Mouse (Mus musculus) limb, embryonic 10.5 days (tissue): ENCODE measurements around the gene Bpifb4. TPM values are rescaled to one million over a fixed set of nuclear protein-coding genes. Genes with fewer than 3 reads are reported as not detected.

Source experiments
- DNase-seq: peaks from one replicate; pipeline ENCODE4 v3.0.0-alpha.2; 2017; ENCODE audit warnings: low spot score
- H3K27ac ChIP-seq: fragments of 300-500 bp; sonication (generic); 2 replicates; pipeline ENCODE4 v1.5.1; 2016; ENCODE audit warnings: mild to moderate bottlenecking
- H3K27me3 ChIP-seq: fragments of 300-500 bp; sonication (generic); 2 replicates; pipeline ENCODE4 v1.6.1; 2016; ENCODE audit warnings: low read depth, mild to moderate bottlenecking; ENCODE audit not compliant: poor library complexity, severe bottlenecking
- H3K36me3 ChIP-seq: fragments of 300-500 bp; sonication (generic); 2 replicates; pipeline ENCODE4 v1.6.1; 2016; ENCODE audit warnings: mild to moderate bottlenecking, moderate library complexity
- H3K4me1 ChIP-seq: fragments of 300-500 bp; sonication (generic); 2 replicates; pipeline ENCODE4 v1.6.1; 2016
- H3K4me3 ChIP-seq: fragments of 300-500 bp; sonication (generic); 2 replicates; pipeline ENCODE4 v1.5.1; 2016; ENCODE audit warnings: mild to moderate bottlenecking, moderate library complexity
- H3K9me3 ChIP-seq: fragments of 300-500 bp; sonication (generic); replicated peaks from 2 replicates; pipeline ENCODE4 v1.6.1; 2016; ENCODE audit warnings: mild to moderate bottlenecking
- WGBS: fragments of 180-500 bp; shearing (Covaris S2); methylation state at CpG from one replicate; pipeline ENCODE4 v1.1.7; 2016; 5-methylcytosine and 5-hydroxymethylcytosine counted together
- polyA plus RNA-seq: library from polyadenylated mRNA; unstranded; fragments of >200 nt; fragmentation: Nextera tagmentation; extraction: Ambion mirVana; gene quantifications from 2 replicates; pipeline ENCODE4 v1.2.1, GENCODE M21; 2016

Gene Bpifb4
- polyA plus RNA-seq, 1 experiment from 2014 or later, result not detected

GRCm38 (mm10) chr2:154007965-154008364, 70.0 kb downstream of the Bpifb4 start, which contains the start of gene Bpifa2:
Bpifa2 (plus strand) TSS chr2:154008265.
- WGBS, result 79% methylated on average over 3 of the region's 3 CpGs
- no peak for DNase-seq

More at GRCm38 (mm10) chr2:154007965-154008364, 70.0 kb downstream of the Bpifb4 start, which contains the start of gene Bpifa2:
- Histone ChIP-seq H3K27ac (no peak within 1 kb of the TSS), H3K9me3 (no peaks in the 10 kb centered on the region), H3K36me3 (no peaks in the 10 kb centered on the region), H3K4me1 (no peaks in the 10 kb centered on the region), H3K4me3 (no peak within 1 kb of the TSS), H3K27me3 (no peaks in the 10 kb centered on the region)

Other genes starting within 250 kb of the Bpifb4 start
- gene Dnmt3c, start 241.6 kb upstream of the Bpifb4 start, polyA plus RNA-seq, result not detected in 2 replicates
- 256 and 264 TPM in 2 replicates for gene Mapre1, start 196.9 kb upstream of the Bpifb4 start, polyA plus RNA-seq
- gene Efcab8, start 158.3 kb upstream of the Bpifb4 start, polyA plus RNA-seq, result 0.06 TPM in 1 of 2 replicates, not detected in the other
- gene Sun5, start 67.1 kb upstream of the Bpifb4 start, polyA plus RNA-seq, result not detected in 2 replicates
- gene Bpifb2, start 63.2 kb upstream of the Bpifb4 start, polyA plus RNA-seq, result not detected in 2 replicates
- gene Bpifb6, start 37.8 kb upstream of the Bpifb4 start, polyA plus RNA-seq, result not detected in 2 replicates
- gene Bpifb3, start 20.0 kb upstream of the Bpifb4 start, polyA plus RNA-seq, result not detected in 2 replicates
- gene Bpifa6, start 36.7 kb downstream of the Bpifb4 start, polyA plus RNA-seq, result not detected in 2 replicates
- not detected in 2 replicates for gene Bpifa2, start 70.1 kb downstream of the Bpifb4 start, polyA plus RNA-seq
- gene Bpifa3, start 192.1 kb downstream of the Bpifb4 start, polyA plus RNA-seq, result not detected in 2 replicates
- gene Bpifa1, start 204.7 kb downstream of the Bpifb4 start, polyA plus RNA-seq, result not detected in 2 replicates
- not detected in 2 replicates for gene Bpifa5, start 224.4 kb downstream of the Bpifb4 start, polyA plus RNA-seq